Mouse (Mus musculus) CH12.LX (cell line): ENCODE data around the gene Gm867.

Experiments
- CTCF ChIP-seq, 2 experiments: IDR thresholded peaks in 1 of 2; conservative IDR thresholded peaks in 1 of 2; 2 replicates each; pipeline ENCODE4 v1.5.1; 2011 to 2012; ENCODE audit warnings: low read depth in 2 of 2, low read length in 2 of 2, improper control_type of control experiment in 1 of 2, inconsistent platforms in 1 of 2, mild to moderate bottlenecking in 1 of 2, moderate library complexity in 1 of 2
- EP300 ChIP-seq: IDR thresholded peaks from 2 replicates; pipeline ENCODE4 v1.6.1; 2011; ENCODE audit warnings: low read length, improper control_type of control experiment
- GABPA ChIP-seq: IDR thresholded peaks from 2 replicates; pipeline ENCODE4 v1.6.1; 2012; ENCODE audit warnings: low read depth, low read length, improper control_type of control experiment, inconsistent platforms; ENCODE audit not compliant: insufficient replicate concordance
- JUND ChIP-seq: conservative IDR thresholded peaks from 2 replicates; pipeline ENCODE4 v1.6.1; 2011; ENCODE audit warnings: low read depth, low read length, improper control_type of control experiment
- KAT2A ChIP-seq: IDR thresholded peaks from 2 replicates; pipeline ENCODE4 v1.6.1; 2012; ENCODE audit warnings: low read length, improper control_type of control experiment, inconsistent platforms; ENCODE audit not compliant: insufficient replicate concordance
- MAX ChIP-seq: IDR thresholded peaks from 2 replicates; pipeline ENCODE4 v1.6.1; 2011; ENCODE audit warnings: low read length, improper control_type of control experiment
- MXI1 ChIP-seq: IDR thresholded peaks from 2 replicates; pipeline ENCODE4 v1.6.1; 2011; ENCODE audit warnings: mild to moderate bottlenecking, low read depth, low read length, improper control_type of control experiment
- PAX5 ChIP-seq: IDR thresholded peaks from 2 replicates; pipeline ENCODE4 v1.6.1; 2012; ENCODE audit warnings: low read length, inconsistent platforms, mixed read lengths
- POLR2A ChIP-seq: IDR thresholded peaks from 2 replicates; pipeline ENCODE4 v1.6.1; 2011; ENCODE audit warnings: low read depth, mild to moderate bottlenecking, improper control_type of control experiment, low read length
- SIN3A ChIP-seq: IDR thresholded peaks from 2 replicates; pipeline ENCODE4 v1.6.1; 2012; ENCODE audit warnings: low read length, improper control_type of control experiment, inconsistent platforms
- ZKSCAN1 ChIP-seq: IDR thresholded peaks from 2 replicates; pipeline ENCODE4 v1.6.1; 2012; ENCODE audit warnings: low read depth, inconsistent platforms, low read length, improper control_type of control experiment, borderline replicate concordance
- ZMIZ1 ChIP-seq: IDR thresholded peaks from 2 replicates; pipeline ENCODE4 v1.6.1; 2012; ENCODE audit warnings: low read depth, mild to moderate bottlenecking, inconsistent platforms, low read length, improper control_type of control experiment

GRCm38 (mm10) chr10:75889406-75890153, 50.9 kb downstream of the Gm867 start:
- no peak for TF ChIP-seq CTCF (conservative IDR thresholded peaks at IDR 0.05 in 1 of 2, IDR thresholded peaks at IDR 0.05 in 1 of 2; ENCODE audit: low read depth in 2 of 2, low read length in 2 of 2)
- no peak for TF ChIP-seq GABPA
- TF ChIP-seq ZKSCAN1 = no peak
- TF ChIP-seq PAX5 = no peak
- no peak for TF ChIP-seq JUND
- TF ChIP-seq MAX = no peak
- no peak for TF ChIP-seq ZMIZ1
- TF ChIP-seq SIN3A = no peak
- TF ChIP-seq EP300 = no peak
- TF ChIP-seq MXI1 = no peak
- TF ChIP-seq POLR2A = no peak
- TF ChIP-seq KAT2A = no peak
